Mouse (Mus musculus) duodenum, adult 2 months (tissue): ENCODE measurements around the gene Gm28171. TPM values are rescaled to one million over a fixed set of nuclear protein-coding genes. Genes with fewer than 3 reads are reported as not detected.

Experiments
- polyA plus RNA-seq: library from polyadenylated mRNA; depleted of rRNA; stranded (reverse); fragments of >200 nt; gene quantifications from 2 replicates; pipeline ENCODE4 v1.2.3, GENCODE M21; 2012; ENCODE audit warnings: low replicate concordance; rRNA removed

The Gm28171 gene
- polyA plus RNA-seq: not detected in 2 replicates

GRCm38 (mm10) chrY:5793095-5793494, at the start of gene Gm28171:
Gm28171 (plus strand) TSS chrY:5793395.

Other genes with a start within 250 kb of the Gm28171 start
- not detected in 2 replicates for gene Gm21854, start 136.4 kb upstream of the Gm28171 start, polyA plus RNA-seq
- not detected in 2 replicates for gene Gm20914, start 67.4 kb upstream of the Gm28171 start, polyA plus RNA-seq
- gene Gm21778, start 149.1 kb downstream of the Gm28171 start, polyA plus RNA-seq: not detected in 2 replicates